Mouse (Mus musculus): ENCODE results near the gene 1700017D01Rik.

DNA sequence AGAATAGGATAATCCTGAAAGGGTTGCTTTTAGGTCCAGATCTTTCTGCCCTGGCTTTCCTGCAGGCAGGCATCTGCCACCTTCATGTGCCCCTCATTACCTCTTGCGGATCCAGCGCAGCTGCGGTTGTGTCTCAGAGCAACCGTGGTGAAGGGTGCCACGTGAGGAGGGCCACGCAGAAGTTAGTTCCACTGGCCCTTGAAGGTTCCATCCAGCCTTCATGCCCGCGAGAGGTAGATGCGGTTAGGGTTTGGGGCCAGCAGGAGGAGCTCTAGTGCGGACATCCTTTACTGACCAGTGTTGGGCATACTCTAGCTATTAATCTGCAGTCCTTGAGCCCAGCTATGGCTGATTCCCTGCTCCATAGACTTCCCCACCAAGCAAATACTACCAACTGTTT is 34.5 kb upstream of the 1700017D01Rik start, which contains the start of gene 1700025F22Rik:
- TF ChIP-seq CTCF (IDR thresholded peaks at IDR 0.05; ENCODE audit: low read depth, low read length) = 0 out of 2 replicates have a peak, but pooled peaks have one; percentile 21
- no peak for TF ChIP-seq POLR2AphosphoS5 (IDR thresholded peaks at IDR 0.05; ENCODE audit: insufficient replicate concordance, low read depth, low read length)
